Mouse (Mus musculus) heart, adult 2 months (tissue): ENCODE measurements around the gene Adm2. TPM values are rescaled to one million over a fixed set of nuclear protein-coding genes. Genes with fewer than 3 reads are reported as not detected.

Experiments
- DNase-seq, 2 experiments: peaks; one replicate each; pipeline ENCODE4 v3.0.0; 2021
- H3K27ac ChIP-seq: fragments of 200-600 bp; 2 replicates; pipeline ENCODE4 v1.8.1; 2022
- H3K27me3 ChIP-seq: fragments of 200-500 bp; 2 replicates; pipeline ENCODE4 v1.6.1; 2012; ENCODE audit warnings: mild to moderate bottlenecking, low read length, inconsistent platforms, mixed read lengths; ENCODE audit not compliant: control insufficient read depth, insufficient read depth
- H3K36me3 ChIP-seq: fragments of 200-500 bp; 2 replicates; pipeline ENCODE4 v1.6.1; 2012; ENCODE audit warnings: low read length, inconsistent platforms; ENCODE audit not compliant: control insufficient read depth, insufficient read depth
- H3K4me1 ChIP-seq: fragments of 200-500 bp; 2 replicates; pipeline ENCODE4 v1.6.1; 2011; ENCODE audit warnings: low read length; ENCODE audit not compliant: control insufficient read depth, insufficient read depth
- H3K4me3 ChIP-seq: fragments of 200-600 bp; 2 replicates; pipeline ENCODE4 v1.8.1; 2022
- H3K79me2 ChIP-seq: fragments of 200-500 bp; replicated peaks from 2 replicates; pipeline ENCODE4 v1.6.1; 2012; ENCODE audit warnings: mild to moderate bottlenecking, inconsistent platforms, low read length, moderate library complexity, mixed read lengths; ENCODE audit not compliant: control insufficient read depth, insufficient read depth
- H3K9ac ChIP-seq: fragments of 200-500 bp; 2 replicates; pipeline ENCODE4 v1.6.1; 2012; ENCODE audit warnings: low read depth, mild to moderate bottlenecking, control low read depth, inconsistent platforms, low read length, mixed read lengths
- CTCF ChIP-seq: fragments of 200-600 bp; IDR thresholded peaks from 2 replicates; pipeline ENCODE4 v1.8.1; 2022; ENCODE audit warnings: antibody characterized with exemption, mild to moderate bottlenecking, moderate library complexity
- EP300 ChIP-seq: fragments of 200-500 bp; IDR thresholded peaks from 2 replicates; pipeline ENCODE4 v1.6.1; 2011; ENCODE audit warnings: low read depth, low read length, control low read depth; ENCODE audit not compliant: insufficient read depth
- POLR2A ChIP-seq: fragments of 200-500 bp; IDR thresholded peaks from 2 replicates; pipeline ENCODE4 v1.6.1; 2011; ENCODE audit warnings: mild to moderate bottlenecking, low read depth, low read length, control low read depth; ENCODE audit not compliant: insufficient read depth
- WGBS: fragments of 180-500 bp; shearing (Covaris S2); methylation state at CpG from one replicate; pipeline ENCODE4 v1.1.7; 2018; 5-methylcytosine and 5-hydroxymethylcytosine counted together
- intact Hi-C: fragments of 180-260 bp; cut with DNase I; formaldehyde crosslinking; loops from one replicate; pipeline ENCODE4 v1.15.1; 2025
- polyA plus RNA-seq: library from polyadenylated mRNA; depleted of rRNA; stranded (reverse); fragments of >200 nt; gene quantifications from 2 replicates; pipeline ENCODE4 v1.2.3, GENCODE M21; 2012
- total RNA-seq, 2 experiments: library from RNA; stranded (reverse); gene quantifications; 2 replicates each; pipeline ENCODE4 v1.2.3; 2021

Gene Adm2
- total and polyA plus RNA-seq, 3 experiments: not detected

DNA sequence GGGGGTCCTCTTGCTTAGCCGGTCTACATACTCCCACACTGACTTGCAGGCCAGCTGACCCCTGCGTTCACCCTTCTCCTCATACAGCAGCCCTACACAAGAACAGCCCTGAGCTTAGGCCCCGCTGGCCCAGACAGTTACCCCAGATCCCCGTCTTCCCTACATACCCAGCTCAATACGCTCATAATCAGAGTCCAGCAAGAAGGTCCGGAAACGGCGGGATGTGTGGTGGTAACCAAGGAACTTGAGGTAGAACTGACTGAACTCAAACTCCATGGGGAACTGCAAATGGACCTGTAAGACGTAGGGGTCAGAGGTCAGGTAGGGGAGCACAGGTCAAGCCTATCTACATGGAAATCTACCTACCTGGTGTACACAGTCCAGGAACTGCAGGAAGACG lies 28.7 kb upstream of the Adm2 start:
- intact Hi-C loops: no loop called here
- no peak overlapping the region for H3K27ac ChIP-seq
- 94% methylated on average over 10 of the region's 10 CpGs for WGBS
- no peak overlapping the region for H3K4me3 ChIP-seq
- peaks cover 2% of the 10 kb centered on the region for H3K4me1 ChIP-seq
- no peaks in the 10 kb centered on the region for H3K27me3 ChIP-seq
- TF ChIP-seq POLR2A: no peak
- TF ChIP-seq CTCF: no peak
- no peak for TF ChIP-seq EP300
- no peak overlapping the region for H3K9ac ChIP-seq
- no peaks in the 10 kb centered on the region for H3K36me3 ChIP-seq
- no peaks in the 10 kb centered on the region for H3K79me2 ChIP-seq
- no peak for DNase-seq

DNA sequence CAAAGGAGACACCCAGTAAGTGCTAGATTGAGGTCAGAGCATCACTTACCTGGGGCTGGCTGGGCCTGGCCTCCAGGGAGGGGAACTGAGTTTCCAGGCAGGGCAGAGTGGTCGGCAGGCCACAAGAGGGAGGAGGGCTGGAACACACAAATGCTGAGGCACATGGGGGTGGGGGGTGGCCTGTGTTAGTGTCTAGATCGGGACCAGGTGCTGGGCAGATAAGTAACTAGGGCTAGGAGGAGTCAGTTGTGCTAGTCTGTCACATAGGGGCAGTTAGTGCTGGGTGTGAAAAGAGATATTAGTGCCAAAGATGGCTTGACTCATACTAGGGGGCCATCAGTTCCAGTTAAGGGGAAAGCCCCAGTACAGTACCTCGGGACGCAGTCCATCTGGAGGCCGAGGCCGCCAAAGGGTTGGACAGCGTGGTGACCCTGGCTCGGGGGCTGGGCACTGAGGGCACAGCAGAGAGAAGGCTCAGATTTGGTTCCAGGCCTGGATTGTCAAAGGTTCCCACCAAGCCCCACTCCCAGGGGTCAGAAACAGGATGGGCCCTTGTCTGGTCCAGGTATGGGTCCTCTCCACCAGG lies 26.8 kb upstream of the Adm2 start:
- 78% methylated on average over 8 of the region's 8 CpGs for WGBS
- no peaks in the 10 kb centered on the region for H3K79me2 ChIP-seq
- intact Hi-C loops: no loop called here
- H3K36me3 ChIP-seq: no peaks in the 10 kb centered on the region
- no peak for DNase-seq
- H3K4me1 ChIP-seq: peaks cover 2% of the 10 kb centered on the region
- TF ChIP-seq CTCF (no peak), POLR2A (no peak), EP300 (no peak)
- no peaks in the 10 kb centered on the region for H3K27me3 ChIP-seq
- no peak overlapping the region for H3K4me3 ChIP-seq
- no peak overlapping the region for H3K9ac ChIP-seq
- H3K27ac ChIP-seq: no peak overlapping the region

DNA sequence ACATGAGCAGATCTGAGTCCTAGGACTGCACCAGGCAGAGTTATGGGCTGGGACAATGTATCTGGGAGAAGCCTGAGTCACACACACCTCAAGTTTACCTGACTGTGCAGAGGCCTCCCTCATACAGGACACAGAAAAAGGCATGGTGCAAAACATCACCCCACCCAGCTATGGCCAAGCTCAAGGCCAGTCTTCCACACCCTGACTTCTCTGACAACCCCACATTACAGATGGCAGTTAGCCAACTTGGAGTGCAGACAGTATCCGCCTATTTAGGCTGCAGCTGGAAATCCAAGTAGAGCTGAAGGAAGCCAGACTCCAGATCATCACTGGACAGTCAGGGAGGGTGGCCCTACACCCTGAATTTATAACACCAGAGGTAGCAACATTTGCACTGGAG lies 26.1 kb upstream of the Adm2 start:
- peak in 1 of 2 experiments; percentile 62 for DNase-seq
- Histone ChIP-seq H3K27me3 (no peaks in the 10 kb centered on the region), H3K4me3 (no peak overlapping the region), H3K27ac (no peak overlapping the region), H3K36me3 (no peaks in the 10 kb centered on the region), H3K9ac (no peak overlapping the region), H3K79me2 (no peaks in the 10 kb centered on the region), H3K4me1 (peaks cover 2% of the 10 kb centered on the region)
- intact Hi-C loops: no loop called here
- WGBS: 26% methylated on average over 1 of the region's 1 CpGs
- TF ChIP-seq CTCF: no peak
- no peak for TF ChIP-seq POLR2A
- no peak for TF ChIP-seq EP300

DNA sequence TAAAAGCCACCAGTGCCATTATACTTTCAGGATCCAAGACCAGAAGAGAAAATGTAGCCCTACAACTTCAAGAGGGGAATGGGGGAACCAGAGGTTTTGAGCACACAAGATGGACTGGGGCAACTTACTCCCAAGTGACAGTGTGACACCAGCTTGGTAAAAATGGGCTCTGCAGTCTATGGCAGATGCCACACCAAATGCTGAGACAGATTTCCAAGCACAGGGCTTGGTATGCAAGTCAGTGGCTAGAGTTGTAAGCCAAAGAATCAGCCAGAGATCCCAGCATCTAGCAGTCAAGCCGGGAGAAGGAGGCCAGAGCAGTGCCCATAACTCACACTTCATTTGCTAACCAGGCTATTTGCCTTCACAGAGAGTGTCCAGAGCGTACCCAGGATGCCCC lies 24.8 kb upstream of the Adm2 start:
- Histone ChIP-seq H3K27ac (no peak overlapping the region), H3K4me3 (no peak overlapping the region), H3K27me3 (no peaks in the 10 kb centered on the region), H3K9ac (no peak overlapping the region), H3K36me3 (no peaks in the 10 kb centered on the region), H3K79me2 (no peaks in the 10 kb centered on the region), H3K4me1 (peaks cover 2% of the 10 kb centered on the region)
- intact Hi-C loops: no loop called here
- DNase-seq: no peak
- WGBS: 93% methylated on average over 2 of the region's 2 CpGs
- TF ChIP-seq CTCF: no peak
- TF ChIP-seq POLR2A: no peak
- no peak for TF ChIP-seq EP300

DNA sequence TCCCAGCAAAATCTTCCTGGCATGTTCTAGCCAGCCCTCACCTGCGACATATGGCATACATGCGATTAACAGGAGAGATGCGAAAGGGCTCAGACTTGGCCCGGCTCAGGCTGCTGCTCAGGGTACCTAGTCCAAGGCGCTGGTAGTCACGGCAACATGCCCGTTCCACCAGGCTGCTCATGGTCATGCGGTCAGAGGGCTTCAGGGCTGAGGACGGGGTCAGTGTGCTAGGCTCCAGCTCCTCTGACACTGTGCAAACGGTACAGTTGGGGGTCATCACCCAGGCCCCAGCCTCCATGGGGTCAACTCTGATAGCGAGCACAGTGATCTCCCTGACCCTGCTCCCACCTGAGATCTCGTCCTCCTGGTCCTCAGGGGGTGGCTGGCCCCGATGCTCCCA lies 22.3 kb upstream of the Adm2 start:
- WGBS: 95% methylated on average over 13 of the region's 13 CpGs
- H3K9ac ChIP-seq: no peak overlapping the region
- intact Hi-C loops: no loop called here

DNA sequence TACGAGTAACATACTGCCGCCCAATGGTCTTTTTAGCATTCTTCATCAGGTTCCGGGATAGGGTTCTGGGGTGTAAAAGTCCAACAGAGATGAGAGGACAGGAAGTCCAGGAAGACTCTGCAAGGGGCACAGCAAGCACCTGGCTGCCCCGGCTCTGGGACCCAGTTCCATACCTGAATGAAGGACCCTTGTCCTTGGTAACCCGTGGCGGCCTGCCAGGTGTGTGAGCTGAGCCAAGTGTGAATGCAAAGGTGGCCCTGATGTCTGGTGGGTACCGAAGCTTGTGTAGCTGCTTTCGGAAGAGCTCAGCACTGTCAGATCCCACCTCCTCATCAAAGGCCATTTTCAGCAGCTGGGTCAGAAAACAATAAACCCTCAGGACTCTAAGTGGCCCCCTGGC lies 21.9 kb upstream of the Adm2 start:
- WGBS: 97% methylated on average over 8 of the region's 8 CpGs
- Histone ChIP-seq H3K9ac (no peak overlapping the region), H3K27me3 (no peaks in the 10 kb centered on the region), H3K79me2 (0 out of 2 replicates have a peak, but pooled peaks cover 1% of the 10 kb centered on the region), H3K27ac (no peak overlapping the region), H3K4me1 (peaks cover 2% of the 10 kb centered on the region), H3K36me3 (no peaks in the 10 kb centered on the region), H3K4me3 (no peak overlapping the region)
- DNase-seq: no peak
- TF ChIP-seq POLR2A: no peak
- TF ChIP-seq CTCF: no peak
- no peak for TF ChIP-seq EP300
- intact Hi-C loops: no loop called here

More for the DNA sequence above, 22.3 kb upstream of the Adm2 start:
- no peak for DNase-seq
- H3K36me3 ChIP-seq: no peaks in the 10 kb centered on the region
- no peak overlapping the region for H3K4me3 ChIP-seq
- TF ChIP-seq CTCF (no peak), EP300 (no peak)
- H3K79me2 ChIP-seq: 0 out of 2 replicates have a peak, but pooled peaks cover 1% of the 10 kb centered on the region
- peaks cover 2% of the 10 kb centered on the region for H3K4me1 ChIP-seq
- H3K27ac ChIP-seq: no peak overlapping the region
- H3K27me3 ChIP-seq: no peaks in the 10 kb centered on the region
